Mouse (Mus musculus) CH12.LX (cell line): Measurements from ENCODE around the gene Nop2. TPM values are rescaled to one million over a fixed set of nuclear protein-coding genes. Genes with fewer than 3 reads are reported as not detected.
A peak's percentile ranks its signal among the peaks of the same experiment; 100 is the strongest.

ENCODE experiments used
- DNase-seq: peaks from one replicate; pipeline ENCODE4 v3.0.0-alpha.2; 2013; ENCODE audit errors: extremely low read depth
- H3K27ac ChIP-seq: 2 replicates; pipeline ENCODE4 v1.5.1; 2012; ENCODE audit warnings: low read depth, mild to moderate bottlenecking, control low read depth, moderate library complexity; ENCODE audit not compliant: insufficient read depth
- H3K27me3 ChIP-seq: replicated peaks from 2 replicates; pipeline ENCODE3; 2012; ENCODE audit warnings: inconsistent platforms
- H3K36me3 ChIP-seq, 2 experiments: replicated peaks in 1 of 2; 2 replicates each; pipeline versions ENCODE3 to v1.6.1; 2012; ENCODE audit warnings: inconsistent platforms in 1 of 2, low read length in 1 of 2, mild to moderate bottlenecking in 1 of 2, mixed read lengths in 1 of 2, moderate library complexity in 1 of 2; ENCODE audit not compliant: control insufficient read depth in 1 of 2, insufficient read depth in 1 of 2
- H3K4me1 ChIP-seq, 2 experiments: 2 replicates each; pipeline ENCODE4 v1.6.1; 2012; ENCODE audit warnings: inconsistent platforms in 1 of 2, moderate library complexity in 1 of 2; ENCODE audit not compliant: insufficient read depth in 2 of 2, control insufficient read depth in 1 of 2
- H3K4me2 ChIP-seq: 2 replicates; pipeline ENCODE4 v1.6.1; 2012; ENCODE audit warnings: low read depth, mild to moderate bottlenecking, control low read depth; ENCODE audit not compliant: poor library complexity, insufficient read depth, severe bottlenecking
- H3K4me3 ChIP-seq, 3 experiments: fragments of 150-350 bp in 1 of 3; sonication (generic) in 1 of 3; replicated peaks in 1 of 3; 2 replicates each; pipeline versions ENCODE3 to v1.5.1; 2011 to 2012; ENCODE audit warnings: low read depth in 2 of 3, low read length in 2 of 3, mild to moderate bottlenecking in 2 of 3, moderate library complexity in 2 of 3, control low read depth in 1 of 3, improper control_type of control experiment in 1 of 3, inconsistent platforms in 1 of 3, mixed read lengths in 1 of 3; ENCODE audit not compliant: poor library complexity in 1 of 3
- H3K79me2 ChIP-seq: replicated peaks from 2 replicates; pipeline ENCODE4 v1.6.1; 2012; ENCODE audit warnings: mild to moderate bottlenecking, moderate library complexity; ENCODE audit not compliant: control insufficient read depth, poor library complexity, insufficient read depth, severe bottlenecking; ENCODE audit errors: extremely low read depth
- H3K9ac ChIP-seq: 2 replicates; pipeline ENCODE4 v1.6.1; 2012; ENCODE audit warnings: low read depth, mild to moderate bottlenecking, control low read depth, moderate library complexity; ENCODE audit not compliant: insufficient read depth
- H3K9me3 ChIP-seq: replicated peaks from 2 replicates; pipeline ENCODE3; 2012; ENCODE audit warnings: low read length, inconsistent platforms, mixed read lengths
- BHLHE40 ChIP-seq: IDR thresholded peaks from 2 replicates; pipeline ENCODE4 v1.6.1; 2011; ENCODE audit warnings: mild to moderate bottlenecking, low read depth, low read length, improper control_type of control experiment
- CHD1 ChIP-seq: IDR thresholded peaks from 2 replicates; pipeline ENCODE4 v1.6.1; 2012; ENCODE audit warnings: low read depth, low read length, improper control_type of control experiment, inconsistent platforms
- CHD2 ChIP-seq: IDR thresholded peaks from 2 replicates; pipeline ENCODE4 v1.6.1; 2011; ENCODE audit warnings: low read length, improper control_type of control experiment
- ELF1 ChIP-seq: IDR thresholded peaks from 2 replicates; pipeline ENCODE4 v1.6.1; 2014; ENCODE audit warnings: low read depth, mild to moderate bottlenecking, inconsistent platforms, low read length, improper control_type of control experiment
- EP300 ChIP-seq: IDR thresholded peaks from 2 replicates; pipeline ENCODE4 v1.6.1; 2011; ENCODE audit warnings: low read length, improper control_type of control experiment
- ETS1 ChIP-seq: conservative IDR thresholded peaks from 2 replicates; pipeline ENCODE4 v1.6.1; 2012; ENCODE audit warnings: low read depth, mild to moderate bottlenecking, inconsistent platforms, low read length, improper control_type of control experiment, moderate library complexity
- HCFC1 ChIP-seq: IDR thresholded peaks from 2 replicates; pipeline ENCODE4 v1.6.1; 2012; ENCODE audit warnings: low read depth, mild to moderate bottlenecking, inconsistent platforms, low read length, improper control_type of control experiment
- IRF4 ChIP-seq: IDR thresholded peaks from 2 replicates; pipeline ENCODE4 v1.6.1; 2014; ENCODE audit warnings: low read depth, mild to moderate bottlenecking, inconsistent platforms, low read length, improper control_type of control experiment
- JUND ChIP-seq: conservative IDR thresholded peaks from 2 replicates; pipeline ENCODE4 v1.6.1; 2011; ENCODE audit warnings: low read depth, low read length, improper control_type of control experiment
- KAT2A ChIP-seq: IDR thresholded peaks from 2 replicates; pipeline ENCODE4 v1.6.1; 2012; ENCODE audit warnings: low read length, improper control_type of control experiment, inconsistent platforms; ENCODE audit not compliant: insufficient replicate concordance
- MEF2A ChIP-seq: IDR thresholded peaks from 2 replicates; pipeline ENCODE4 v1.6.1; 2014; ENCODE audit warnings: low read depth, mild to moderate bottlenecking, inconsistent platforms, low read length, improper control_type of control experiment, borderline replicate concordance
- MXI1 ChIP-seq: IDR thresholded peaks from 2 replicates; pipeline ENCODE4 v1.6.1; 2011; ENCODE audit warnings: mild to moderate bottlenecking, low read depth, low read length, improper control_type of control experiment
- MYC ChIP-seq: IDR thresholded peaks from 2 replicates; pipeline ENCODE4 v1.6.1; 2011; ENCODE audit warnings: low read depth, mild to moderate bottlenecking, improper control_type of control experiment, low read length
- NELFE ChIP-seq: IDR thresholded peaks from 2 replicates; pipeline ENCODE4 v1.6.1; 2011; ENCODE audit warnings: low read depth, low read length, improper control_type of control experiment
- POLR2A ChIP-seq: IDR thresholded peaks from 2 replicates; pipeline ENCODE4 v1.6.1; 2011; ENCODE audit warnings: low read depth, mild to moderate bottlenecking, improper control_type of control experiment, low read length
- SIN3A ChIP-seq: IDR thresholded peaks from 2 replicates; pipeline ENCODE4 v1.6.1; 2012; ENCODE audit warnings: low read length, improper control_type of control experiment, inconsistent platforms
- TBP ChIP-seq: conservative IDR thresholded peaks from 2 replicates; pipeline ENCODE4 v1.6.1; 2011; ENCODE audit warnings: low read depth, low read length, improper control_type of control experiment
- TCF12 ChIP-seq: IDR thresholded peaks from 2 replicates; pipeline ENCODE4 v1.6.1; 2014; ENCODE audit warnings: low read depth, mild to moderate bottlenecking, inconsistent platforms, low read length, improper control_type of control experiment
- UBTF ChIP-seq: IDR thresholded peaks from 2 replicates; pipeline ENCODE4 v1.6.1; 2012; ENCODE audit warnings: low read depth, mild to moderate bottlenecking, inconsistent platforms, low read length, improper control_type of control experiment, moderate library complexity
- USF1 ChIP-seq: IDR thresholded peaks from 2 replicates; pipeline ENCODE4 v1.6.1; 2014; ENCODE audit warnings: low read depth, mild to moderate bottlenecking, inconsistent platforms, low read length, improper control_type of control experiment
- USF2 ChIP-seq: conservative IDR thresholded peaks from 2 replicates; pipeline ENCODE4 v1.6.1; 2011; ENCODE audit warnings: low read depth, low read length, improper control_type of control experiment
- ZKSCAN1 ChIP-seq: IDR thresholded peaks from 2 replicates; pipeline ENCODE4 v1.6.1; 2012; ENCODE audit warnings: low read depth, inconsistent platforms, low read length, improper control_type of control experiment, borderline replicate concordance
- dilution Hi-C: fragments of 300-500 bp; cut with MboI; formaldehyde crosslinking; loops from 2 replicates; pipeline ENCODE4 v1.14.3; 2020; ENCODE audit warnings: low sequenced_read_pairs; ENCODE audit not compliant: extremely low pct_unique_long_range_greater_than_20kb, extremely low pct_ligation_motif_present
- in situ Hi-C: fragments of 300-500 bp; cut with MboI; formaldehyde crosslinking; loops from 3 replicates; pipeline ENCODE4 v1.14.3; 2019; ENCODE audit warnings: low sequenced_read_pairs, low pct_ligation_motif_present, low pct_unique_long_range_greater_than_20kb, mixed read lengths
- polyA plus RNA-seq: library from polyadenylated mRNA; unstranded; fragments of >175 nt; gene quantifications from 2 replicates; pipeline ENCODE4 v1.2.1, GENCODE M21; 2012; ENCODE audit warnings: low read depth; ENCODE audit not compliant: insufficient read length
- total RNA-seq, 2 experiments: library from RNA; depleted of rRNA; stranded (reverse); fragments of 300-350 nt in 1 of 2; fragments of >200 nt in 1 of 2; gene quantifications; 2 replicates each; pipeline ENCODE4 v1.2.3; 2012 to 2014

The Nop2 gene
- total and polyA plus RNA-seq, 3 experiments, result 128 to 175 (median 154) TPM

GRCm38 (mm10) chr6:125192016-125192714 is 60.5 kb downstream of the Nop2 start:
- dilution Hi-C loops, result no loop called here
- H3K9me3 ChIP-seq, result no peaks in the 10 kb centered on the region

GRCm38 (mm10) chr6:125192841-125193240 is 61.1 kb downstream of the Nop2 start:
- TF ChIP-seq MXI1, result no peak
- TF ChIP-seq TCF12, result no peak
- TF ChIP-seq SIN3A, result no peak
- TF ChIP-seq JUND, result no peak
- TF ChIP-seq BHLHE40, result no peak
- TF ChIP-seq MYC, result no peak
- no peak for TF ChIP-seq USF2
- TF ChIP-seq ZKSCAN1, result no peak
- TF ChIP-seq USF1, result no peak
- peaks cover 17 to 40% of the 10 kb centered on the region in 2 experiments for H3K36me3 ChIP-seq

More at GRCm38 (mm10) chr6:125192016-125192714, 60.5 kb downstream of the Nop2 start:
- in situ Hi-C loops, result no loop called here
- Histone ChIP-seq H3K79me2 (peaks cover 39% of the 10 kb centered on the region), H3K36me3 (peaks cover 24 to 45% of the 10 kb centered on the region in 2 experiments), H3K4me2 (peak overlapping the region; percentile 96), H3K27ac (peak overlapping the region; percentile 97), H3K4me1 (peaks cover 0 to 21% of the 10 kb centered on the region in 2 experiments; a peak in 2 of 4 replicates), H3K27me3 (no peaks in the 10 kb centered on the region), H3K4me3 (peak overlapping the region; percentile 87 to 95 (median 95)), H3K9ac (peak overlapping the region; percentile 93)
- DNase-seq, result peak; percentile 97
- TF ChIP-seq ELF1, result peak; percentile 78
- peak; percentile 71 for TF ChIP-seq TCF12
- no peak for TF ChIP-seq UBTF
- peak; percentile 72; the same call in 1 of the 2 replicates for TF ChIP-seq TBP
- TF ChIP-seq CHD1, result no peak; the same call in 1 of the 2 replicates
- TF ChIP-seq JUND, result no peak
- TF ChIP-seq CHD2, result no peak
- TF ChIP-seq MYC, result no peak
- TF ChIP-seq POLR2A, result peak; percentile 58
- TF ChIP-seq MEF2A, result 0 out of 2 replicates have a peak, but pooled peaks have one; percentile 2
- TF ChIP-seq EP300, result no peak
- peak; percentile 49 for TF ChIP-seq MXI1
- TF ChIP-seq HCFC1, result peak; percentile 78
- no peak for TF ChIP-seq ETS1
- TF ChIP-seq IRF4, result no peak
- TF ChIP-seq NELFE, result peak; percentile 51; the same call in 1 of the 2 replicates
- 0 out of 2 replicates have a peak, but pooled peaks have one; percentile 52 for TF ChIP-seq KAT2A

More at GRCm38 (mm10) chr6:125192841-125193240, 61.1 kb downstream of the Nop2 start:
- in situ Hi-C loops, result no loop called here
- DNase-seq, result peak; percentile 6
- Histone ChIP-seq H3K79me2 (peaks cover 37% of the 10 kb centered on the region), H3K4me1 (peaks cover 0 to 21% of the 10 kb centered on the region in 2 experiments; a peak in 2 of 4 replicates), H3K9ac (peak overlapping the region; percentile 93), H3K9me3 (no peaks in the 10 kb centered on the region), H3K27ac (peak overlapping the region; percentile 28; the same call in 1 of the 2 replicates), H3K4me3 (peak overlapping the region; percentile 87 to 95 (median 95)), H3K27me3 (no peaks in the 10 kb centered on the region), H3K4me2 (peak overlapping the region; percentile 96)
- dilution Hi-C loops, result no loop called here
